Mouse (Mus musculus): ENCODE measurements at regions not wholly inside any gene's neighbourhood (a gene's known extent, or its start where the extent isn't known, plus 50 kb on each side); places are given as distances from the start of the nearest gene placed in this dataset.

DNA sequence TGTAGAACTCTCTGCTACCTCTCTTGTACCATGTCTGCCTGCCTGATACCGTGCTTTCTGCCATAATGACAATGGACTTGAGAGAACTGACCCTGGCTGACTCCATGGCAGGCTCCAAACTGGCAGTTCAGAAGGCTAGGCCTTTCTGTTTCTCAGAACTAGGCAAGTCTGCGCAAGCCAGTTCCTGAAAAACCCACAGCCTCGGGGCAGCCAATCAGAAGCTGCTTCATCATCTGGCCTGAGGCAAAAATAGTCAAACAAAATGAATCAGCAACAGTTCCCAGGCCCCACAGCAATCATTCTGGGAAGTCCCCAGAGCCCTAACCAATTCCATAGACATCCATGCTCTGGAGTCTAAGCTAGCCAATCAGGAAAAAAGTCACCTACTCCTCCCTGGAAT is 284.5 kb downstream of the Olfr1505 start:
- Histone ChIP-seq H3K9ac (no peak overlapping the region), H3K4me2 (no peak overlapping the region), H3K36me3 (no peaks in the 10 kb centered on the region), H3K4me3 (no peak overlapping the region), H3K9me3 (no peaks in the 10 kb centered on the region), H3K4me1 (no peaks in the 10 kb centered on the region), H3K27ac (no peak overlapping the region), H3K27me3 (no peaks in the 10 kb centered on the region)
- no peak for ATAC-seq (ENCODE audit: borderline replicate concordance, extremely low read depth, low FRiP score, low TSS enrichment)
- 88% methylated on average over 3 of the region's 3 CpGs for whole genome bisulfite sequencing

DNA sequence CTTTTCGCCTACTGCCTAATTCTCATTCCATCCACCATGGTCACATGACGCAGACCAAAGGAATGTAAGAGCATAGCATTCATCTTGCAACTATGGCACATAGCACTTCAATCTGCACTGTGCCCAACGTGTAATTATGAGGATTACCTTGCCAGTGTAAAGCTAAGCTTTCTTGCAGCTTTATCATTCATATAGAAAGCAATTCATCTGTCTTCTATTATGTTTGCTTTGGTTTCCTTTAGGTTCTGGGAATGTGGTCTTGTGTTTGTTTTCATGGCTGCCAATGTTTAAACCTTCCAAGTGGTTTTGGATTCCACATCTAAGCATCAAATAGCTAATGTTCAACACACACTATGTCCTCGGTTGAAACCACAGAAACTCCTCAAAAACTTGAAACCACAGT is 307.2 kb downstream of the Olfr1505 start:
- WGBS = 41% methylated on average over 4 of the region's 4 CpGs
- Histone ChIP-seq H3K9me3 (no peaks in the 10 kb centered on the region), H3K4me1 (no peaks in the 10 kb centered on the region), H3K9ac (no peak overlapping the region), H3K27me3 (no peaks in the 10 kb centered on the region), H3K36me3 (no peaks in the 10 kb centered on the region), H3K27ac (peak overlapping the region; percentile 17), H3K4me3 (no peak overlapping the region), H3K4me2 (no peak overlapping the region)
- peak; percentile 65; the same call in 1 of the 2 replicates for ATAC-seq (ENCODE audit: borderline replicate concordance, extremely low read depth, low FRiP score, low TSS enrichment)

DNA sequence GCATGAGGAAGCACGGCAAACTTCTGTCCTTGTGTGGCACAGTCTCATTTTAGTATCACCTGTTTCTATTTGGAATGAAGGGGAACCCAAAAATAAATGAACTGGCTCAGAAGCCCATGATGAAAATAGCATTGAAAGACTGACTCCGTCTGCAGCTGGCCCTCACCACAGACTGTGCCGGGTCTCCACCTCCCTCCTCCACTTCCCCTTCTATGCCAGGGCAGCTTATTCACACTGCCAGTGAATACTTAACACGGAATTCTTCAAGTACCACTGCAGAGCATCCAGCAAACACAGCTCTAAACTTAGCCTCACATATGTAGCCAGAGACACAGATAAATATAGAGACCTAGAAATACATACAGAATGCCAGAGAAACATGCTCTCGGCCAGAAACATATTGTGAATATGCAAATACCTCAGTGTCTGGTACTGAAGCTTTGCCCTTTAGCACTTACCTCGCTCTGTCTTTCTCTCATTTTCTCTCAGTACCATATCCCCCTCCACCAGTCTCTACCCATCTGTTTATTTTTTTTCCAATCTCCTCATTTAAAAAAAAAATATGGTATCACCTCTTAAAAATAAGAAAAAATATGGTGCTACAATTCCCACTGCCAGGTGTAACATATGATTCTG is 311.8 kb downstream of the Olfr1505 start:
- Histone ChIP-seq H3K27ac (no peak overlapping the region), H3K4me2 (no peak overlapping the region)
- 55% methylated on average over 6 of the region's 6 CpGs for WGBS

DNA sequence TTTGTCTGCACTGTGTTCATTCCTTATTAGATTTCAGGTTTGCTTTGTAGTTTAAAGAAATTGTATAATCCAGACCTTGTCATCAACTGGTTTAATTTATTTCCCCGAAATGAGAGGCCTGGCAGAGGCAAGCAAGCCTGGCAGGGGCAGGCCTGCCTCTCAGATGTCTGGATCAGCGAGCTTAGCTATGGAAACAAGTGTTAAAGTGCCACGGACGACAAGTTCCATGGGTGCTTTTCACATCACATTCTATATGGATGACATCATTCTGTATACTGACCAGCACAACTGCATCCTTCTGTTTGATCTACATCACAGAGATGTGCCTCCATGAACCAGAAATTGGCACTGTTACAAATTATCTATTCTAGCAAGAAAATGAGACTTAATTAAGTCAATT is 312.5 kb downstream of the Olfr1505 start:
- Histone ChIP-seq H3K4me1 (no peaks in the 10 kb centered on the region), H3K27ac (no peak overlapping the region), H3K4me3 (no peak overlapping the region), H3K27me3 (no peaks in the 10 kb centered on the region), H3K9me3 (no peaks in the 10 kb centered on the region), H3K4me2 (no peak overlapping the region), H3K36me3 (no peaks in the 10 kb centered on the region), H3K9ac (no peak overlapping the region)
- 31% methylated on average over 4 of the region's 4 CpGs for WGBS
- no peak for ATAC-seq (ENCODE audit: borderline replicate concordance, extremely low read depth, low FRiP score, low TSS enrichment)

More for the DNA sequence above, 311.8 kb downstream of the Olfr1505 start:
- H3K9me3 ChIP-seq = no peaks in the 10 kb centered on the region
- H3K27me3 ChIP-seq = no peaks in the 10 kb centered on the region
- no peak for ATAC-seq (ENCODE audit: borderline replicate concordance, extremely low read depth, low FRiP score, low TSS enrichment)
- no peak overlapping the region for H3K4me3 ChIP-seq
- no peaks in the 10 kb centered on the region for H3K4me1 ChIP-seq
- H3K9ac ChIP-seq = no peak overlapping the region
- no peaks in the 10 kb centered on the region for H3K36me3 ChIP-seq

- H3K4me1 ChIP-seq = no peaks in the 10 kb centered on the region
- no peak overlapping the region for H3K27ac ChIP-seq
- H3K4me3 ChIP-seq = no peak overlapping the region
- no peaks in the 10 kb centered on the region for H3K27me3 ChIP-seq
- H3K4me2 ChIP-seq = no peak overlapping the region
- H3K36me3 ChIP-seq = no peaks in the 10 kb centered on the region
- ATAC-seq (ENCODE audit: borderline replicate concordance, extremely low read depth, low FRiP score, low TSS enrichment) = no peak
- no peak overlapping the region for H3K9ac ChIP-seq
- H3K9me3 ChIP-seq = no peaks in the 10 kb centered on the region
Measured at GRCm38 (mm10) chr19:14226521-14226920, 313.2 kb downstream of the Olfr1505 start.

GRCm38 (mm10) chr19:14243565-14243964 is 330.2 kb downstream of the Olfr1505 start:
- no peak overlapping the region for H3K27ac ChIP-seq
- no peaks in the 10 kb centered on the region for H3K9me3 ChIP-seq
- WGBS = 57% methylated on average over 5 of the region's 5 CpGs
- no peak overlapping the region for H3K9ac ChIP-seq
- no peaks in the 10 kb centered on the region for H3K27me3 ChIP-seq
- H3K4me3 ChIP-seq = no peak overlapping the region
- H3K4me1 ChIP-seq = 0 out of 2 replicates have a peak, but pooled peaks cover 3% of the 10 kb centered on the region
- H3K4me2 ChIP-seq = no peak overlapping the region
- ATAC-seq (ENCODE audit: borderline replicate concordance, extremely low read depth, low FRiP score, low TSS enrichment) = no peak
- H3K36me3 ChIP-seq = no peaks in the 10 kb centered on the region

DNA sequence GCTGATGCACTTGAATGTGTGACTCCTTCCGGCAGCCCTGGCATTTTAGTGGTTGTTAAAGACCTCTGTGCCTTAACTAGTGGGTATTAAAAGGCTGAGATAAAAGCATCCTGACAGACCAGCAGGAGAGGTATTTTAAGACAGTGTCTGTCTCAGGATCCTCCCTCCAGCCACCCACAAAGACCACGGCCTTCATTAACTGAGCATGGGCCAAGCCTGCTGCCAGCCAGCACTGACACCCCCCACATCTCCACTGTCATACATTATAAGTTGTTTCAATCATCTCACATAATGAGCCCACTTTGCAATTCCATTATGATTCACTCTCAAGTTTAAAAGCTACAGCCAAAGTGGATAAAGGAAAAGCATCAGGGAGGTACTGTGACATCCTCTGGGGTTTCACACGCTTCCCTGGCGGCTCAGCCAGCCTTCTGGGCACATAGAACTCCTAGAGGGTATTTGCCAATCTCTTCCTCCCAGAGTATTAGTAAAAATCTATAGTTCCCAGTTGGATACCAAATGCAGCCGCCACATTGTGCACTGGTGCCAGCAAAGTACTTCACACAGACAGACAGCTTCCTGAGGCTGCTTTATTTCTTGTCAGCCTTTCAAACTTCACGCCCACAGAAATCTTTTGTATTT is 333.8 kb downstream of the Olfr1505 start:
- Histone ChIP-seq H3K27ac (no peak overlapping the region), H3K4me2 (no peak overlapping the region), H3K4me1 (no peaks in the 10 kb centered on the region), H3K36me3 (no peaks in the 10 kb centered on the region), H3K9ac (no peak overlapping the region), H3K4me3 (no peak overlapping the region), H3K9me3 (no peaks in the 10 kb centered on the region), H3K27me3 (no peaks in the 10 kb centered on the region)
- WGBS = 74% methylated on average over 6 of the region's 6 CpGs
- no peak for ATAC-seq (ENCODE audit: borderline replicate concordance, extremely low read depth, low FRiP score, low TSS enrichment)

DNA sequence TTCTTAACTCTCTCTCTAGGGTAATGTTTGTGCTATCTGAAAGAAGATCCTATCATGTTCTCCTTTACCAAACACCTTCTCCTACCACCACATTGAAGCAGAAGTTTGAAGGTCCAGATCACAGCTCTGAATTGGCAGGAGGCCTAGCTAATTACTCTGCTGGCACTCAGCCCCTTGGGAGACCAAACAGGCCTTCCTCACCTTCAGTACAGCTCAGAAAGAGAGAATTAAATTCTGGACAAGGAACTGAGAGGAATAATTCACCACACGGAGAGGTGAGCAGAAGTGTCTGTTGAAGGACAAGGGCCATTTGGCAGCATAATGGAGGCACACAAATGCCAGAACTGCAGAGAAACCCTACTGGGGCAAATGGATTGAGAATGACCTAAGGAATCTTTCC is 334.6 kb downstream of the Olfr1505 start:
- Histone ChIP-seq H3K4me3 (no peak overlapping the region), H3K27me3 (no peaks in the 10 kb centered on the region), H3K4me2 (no peak overlapping the region), H3K9ac (no peak overlapping the region), H3K27ac (no peak overlapping the region), H3K9me3 (no peaks in the 10 kb centered on the region), H3K36me3 (no peaks in the 10 kb centered on the region), H3K4me1 (no peaks in the 10 kb centered on the region)
- no peak for ATAC-seq (ENCODE audit: borderline replicate concordance, extremely low read depth, low FRiP score, low TSS enrichment)
- WGBS = 41% methylated on average over 1 of the region's 1 CpGs

- Histone ChIP-seq H3K4me2 (no peak overlapping the region), H3K4me3 (no peak overlapping the region), H3K36me3 (no peaks in the 10 kb centered on the region), H3K9ac (no peak overlapping the region), H3K9me3 (no peaks in the 10 kb centered on the region), H3K27me3 (no peaks in the 10 kb centered on the region), H3K27ac (no peak overlapping the region), H3K4me1 (no peaks in the 10 kb centered on the region)
- no peak for ATAC-seq (ENCODE audit: borderline replicate concordance, extremely low read depth, low FRiP score, low TSS enrichment)
- WGBS = 72% methylated on average over 5 of the region's 5 CpGs
Measured at GRCm38 (mm10) chr19:14258621-14259051, 339.2 kb downstream of the Tle4 start.

GRCm38 (mm10) chr19:14259223-14259622 is 338.6 kb downstream of the Tle4 start:
- Histone ChIP-seq H3K9ac (no peak overlapping the region), H3K4me1 (no peaks in the 10 kb centered on the region), H3K4me2 (no peak overlapping the region), H3K9me3 (no peaks in the 10 kb centered on the region), H3K4me3 (no peak overlapping the region), H3K27ac (no peak overlapping the region), H3K27me3 (no peaks in the 10 kb centered on the region), H3K36me3 (no peaks in the 10 kb centered on the region)
- 39% methylated on average over 2 of the region's 2 CpGs for WGBS
- ATAC-seq (ENCODE audit: borderline replicate concordance, extremely low read depth, low FRiP score, low TSS enrichment) = no peak

- no peaks in the 10 kb centered on the region for H3K27me3 ChIP-seq
- H3K27ac ChIP-seq = no peak overlapping the region
- H3K36me3 ChIP-seq = no peaks in the 10 kb centered on the region
- H3K4me1 ChIP-seq = peaks cover 13% of the 10 kb centered on the region
- H3K9ac ChIP-seq = no peak overlapping the region
- WGBS = 29% methylated on average over 1 of the region's 1 CpGs
- H3K9me3 ChIP-seq = no peaks in the 10 kb centered on the region
- no peak overlapping the region for H3K4me3 ChIP-seq
- peak; percentile 70 for ATAC-seq (ENCODE audit: borderline replicate concordance, extremely low read depth, low FRiP score, low TSS enrichment)
- no peak overlapping the region for H3K4me2 ChIP-seq
Measured at GRCm38 (mm10) chr19:14289331-14289737, 308.5 kb downstream of the Tle4 start.

DNA sequence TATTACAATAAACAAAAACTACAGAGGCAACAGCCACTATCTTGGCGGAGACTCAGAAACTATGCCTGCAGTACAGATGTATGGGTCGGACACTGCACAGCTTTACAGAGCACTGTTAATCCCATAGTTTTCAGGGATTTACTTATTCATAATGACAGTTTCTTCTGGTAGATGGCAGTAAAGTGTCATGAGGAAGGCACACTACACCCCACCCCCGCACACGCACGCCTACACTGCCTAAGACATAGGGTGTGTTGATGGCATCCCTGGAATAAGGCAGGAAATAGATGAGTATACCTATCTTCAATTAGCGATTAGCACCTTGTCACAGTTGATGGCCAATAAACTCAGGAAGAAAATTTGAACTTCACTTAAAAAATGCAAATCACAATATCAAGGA is 306.9 kb downstream of the Tle4 start:
- Histone ChIP-seq H3K9me3 (no peaks in the 10 kb centered on the region), H3K4me1 (peaks cover 13% of the 10 kb centered on the region), H3K4me3 (no peak overlapping the region), H3K27ac (no peak overlapping the region), H3K27me3 (no peaks in the 10 kb centered on the region), H3K36me3 (no peaks in the 10 kb centered on the region), H3K4me2 (no peak overlapping the region), H3K9ac (no peak overlapping the region)
- WGBS = 81% methylated on average over 6 of the region's 6 CpGs
- no peak for ATAC-seq (ENCODE audit: borderline replicate concordance, extremely low read depth, low FRiP score, low TSS enrichment)
